Mouse (Mus musculus): ENCODE measurements at regions not wholly inside any gene's neighbourhood (a gene's known extent, or its start where the extent isn't known, plus 50 kb on each side); places are given as distances from the start of the nearest gene placed in this dataset.

- WGBS, result 71% methylated on average over 2 of the region's 2 CpGs
- no peak for ATAC-seq (ENCODE audit: insufficient read depth, low FRiP score)
- no peak overlapping the region for H3K27ac ChIP-seq (ENCODE audit: low read length)
- H3K9me3 ChIP-seq (replicated peaks; ENCODE audit: control insufficient read depth, low read length), result no peaks in the 10 kb centered on the region
- H3K36me3 ChIP-seq (ENCODE audit: control insufficient read depth, insufficient read depth, low read length), result no peaks in the 10 kb centered on the region
- H3K27me3 ChIP-seq (ENCODE audit: control insufficient read depth, insufficient read depth, low read length), result no peaks in the 10 kb centered on the region
- H3K4me3 ChIP-seq (replicated peaks; ENCODE audit: low read length), result no peak overlapping the region
- no peak overlapping the region for H3K9ac ChIP-seq (ENCODE audit: low read length)
- no peak overlapping the region for H3K4me2 ChIP-seq (ENCODE audit: low read depth, low read length)
- H3K4me1 ChIP-seq (ENCODE audit: control insufficient read depth, insufficient read depth, low read length), result no peaks in the 10 kb centered on the region
These were observed 70.5 kb upstream of the Efemp1 start for GRCm38 (mm10) chr11:28782486-28782885.

- H3K27ac ChIP-seq (ENCODE audit: low read length), result no peak overlapping the region
- no peaks in the 10 kb centered on the region for H3K27me3 ChIP-seq (ENCODE audit: control insufficient read depth, insufficient read depth, low read length)
- no peak overlapping the region for H3K9ac ChIP-seq (ENCODE audit: low read length)
- H3K4me2 ChIP-seq (ENCODE audit: low read depth, low read length), result no peak overlapping the region
- WGBS, result 78% methylated on average over 1 of the region's 1 CpGs
- no peak for ATAC-seq (ENCODE audit: insufficient read depth, low FRiP score)
- H3K4me3 ChIP-seq (replicated peaks; ENCODE audit: low read length), result no peak overlapping the region
- no peaks in the 10 kb centered on the region for H3K36me3 ChIP-seq (ENCODE audit: control insufficient read depth, insufficient read depth, low read length)
- no peaks in the 10 kb centered on the region for H3K4me1 ChIP-seq (ENCODE audit: control insufficient read depth, insufficient read depth, low read length)
- H3K9me3 ChIP-seq (replicated peaks; ENCODE audit: control insufficient read depth, low read length), result no peaks in the 10 kb centered on the region
These were observed 82.2 kb upstream of the Efemp1 start for GRCm38 (mm10) chr11:28770831-28771230.

- H3K4me3 ChIP-seq (replicated peaks; ENCODE audit: low read length), result no peak overlapping the region
- no peaks in the 10 kb centered on the region for H3K9me3 ChIP-seq (replicated peaks; ENCODE audit: control insufficient read depth, low read length)
- H3K36me3 ChIP-seq (ENCODE audit: control insufficient read depth, insufficient read depth, low read length), result no peaks in the 10 kb centered on the region
- ATAC-seq (ENCODE audit: insufficient read depth, low FRiP score), result no peak
- H3K9ac ChIP-seq (ENCODE audit: low read length), result no peak overlapping the region
- no peaks in the 10 kb centered on the region for H3K27me3 ChIP-seq (ENCODE audit: control insufficient read depth, insufficient read depth, low read length)
- no peak overlapping the region for H3K27ac ChIP-seq (ENCODE audit: low read length)
- H3K4me2 ChIP-seq (ENCODE audit: low read depth, low read length), result no peak overlapping the region
- no peaks in the 10 kb centered on the region for H3K4me1 ChIP-seq (ENCODE audit: control insufficient read depth, insufficient read depth, low read length)
These were observed 92.3 kb upstream of the Efemp1 start for GRCm38 (mm10) chr11:28760751-28761150.

GRCm38 (mm10) chr11:28734941-28735597 lies 117.9 kb upstream of the Efemp1 start:
- WGBS, result 17% methylated on average over 8 of the region's 8 CpGs
- ATAC-seq (ENCODE audit: insufficient read depth, low FRiP score), result no peak
- H3K4me3 ChIP-seq (replicated peaks; ENCODE audit: low read length), result no peak overlapping the region

GRCm38 (mm10) chr11:28734581-28734931 lies 118.4 kb upstream of the Efemp1 start:
- no peaks in the 10 kb centered on the region for H3K27me3 ChIP-seq (ENCODE audit: control insufficient read depth, insufficient read depth, low read length)
- ATAC-seq (ENCODE audit: insufficient read depth, low FRiP score), result no peak

More at GRCm38 (mm10) chr11:28734941-28735597, 117.9 kb upstream of the Efemp1 start:
- no peak overlapping the region for H3K9ac ChIP-seq (ENCODE audit: low read length)
- H3K9me3 ChIP-seq (replicated peaks; ENCODE audit: control insufficient read depth, low read length), result no peaks in the 10 kb centered on the region
- no peaks in the 10 kb centered on the region for H3K36me3 ChIP-seq (ENCODE audit: control insufficient read depth, insufficient read depth, low read length)
- 0 out of 2 replicates have a peak overlapping the region, but pooled peaks have one; percentile 12 for H3K4me2 ChIP-seq (ENCODE audit: low read depth, low read length)
- peaks cover 6% of the 10 kb centered on the region for H3K4me1 ChIP-seq (ENCODE audit: control insufficient read depth, insufficient read depth, low read length)
- no peak overlapping the region for H3K27ac ChIP-seq (ENCODE audit: low read length)
- no peaks in the 10 kb centered on the region for H3K27me3 ChIP-seq (ENCODE audit: control insufficient read depth, insufficient read depth, low read length)

GRCm38 (mm10) chr11:28733877-28734580 lies 119.0 kb upstream of the Efemp1 start:
- no peaks in the 10 kb centered on the region for H3K9me3 ChIP-seq (replicated peaks; ENCODE audit: control insufficient read depth, low read length)
- H3K27me3 ChIP-seq (ENCODE audit: control insufficient read depth, insufficient read depth, low read length), result no peaks in the 10 kb centered on the region
- peaks cover 6% of the 10 kb centered on the region for H3K4me1 ChIP-seq (ENCODE audit: control insufficient read depth, insufficient read depth, low read length)
- H3K36me3 ChIP-seq (ENCODE audit: control insufficient read depth, insufficient read depth, low read length), result no peaks in the 10 kb centered on the region
- ATAC-seq (ENCODE audit: insufficient read depth, low FRiP score), result no peak
- 55% methylated on average over 3 of the region's 3 CpGs for WGBS
- no peak overlapping the region for H3K4me3 ChIP-seq (replicated peaks; ENCODE audit: low read length)
- H3K4me2 ChIP-seq (ENCODE audit: low read depth, low read length), result no peak overlapping the region
- H3K9ac ChIP-seq (ENCODE audit: low read length), result no peak overlapping the region
- no peak overlapping the region for H3K27ac ChIP-seq (ENCODE audit: low read length)

More at GRCm38 (mm10) chr11:28734581-28734931, 118.4 kb upstream of the Efemp1 start:
- 33% methylated on average over 1 of the region's 1 CpGs for WGBS
- Histone ChIP-seq H3K9ac (ENCODE audit: low read length) (no peak overlapping the region), H3K4me3 (replicated peaks; ENCODE audit: low read length) (no peak overlapping the region), H3K9me3 (replicated peaks; ENCODE audit: control insufficient read depth, low read length) (no peaks in the 10 kb centered on the region), H3K27ac (ENCODE audit: low read length) (no peak overlapping the region), H3K4me2 (ENCODE audit: low read depth, low read length) (no peak overlapping the region), H3K36me3 (ENCODE audit: control insufficient read depth, insufficient read depth, low read length) (no peaks in the 10 kb centered on the region), H3K4me1 (ENCODE audit: control insufficient read depth, insufficient read depth, low read length) (peaks cover 6% of the 10 kb centered on the region)

GRCm38 (mm10) chr11:28730140-28730539 lies 122.9 kb upstream of the Efemp1 start:
- WGBS, result 66% methylated on average over 2 of the region's 2 CpGs
- H3K4me2 ChIP-seq (ENCODE audit: low read depth, low read length), result no peak overlapping the region
- H3K27me3 ChIP-seq (ENCODE audit: control insufficient read depth, insufficient read depth, low read length), result no peaks in the 10 kb centered on the region
- H3K36me3 ChIP-seq (ENCODE audit: control insufficient read depth, insufficient read depth, low read length), result no peaks in the 10 kb centered on the region
- no peak for ATAC-seq (ENCODE audit: insufficient read depth, low FRiP score)
- no peaks in the 10 kb centered on the region for H3K9me3 ChIP-seq (replicated peaks; ENCODE audit: control insufficient read depth, low read length)
- peaks cover 4% of the 10 kb centered on the region for H3K4me1 ChIP-seq (ENCODE audit: control insufficient read depth, insufficient read depth, low read length)
- H3K4me3 ChIP-seq (replicated peaks; ENCODE audit: low read length), result no peak overlapping the region
- no peak overlapping the region for H3K9ac ChIP-seq (ENCODE audit: low read length)
- no peak overlapping the region for H3K27ac ChIP-seq (ENCODE audit: low read length)

- Histone ChIP-seq H3K4me3 (replicated peaks; ENCODE audit: low read length) (no peak overlapping the region), H3K9ac (ENCODE audit: low read length) (no peak overlapping the region), H3K9me3 (replicated peaks; ENCODE audit: control insufficient read depth, low read length) (no peaks in the 10 kb centered on the region), H3K36me3 (ENCODE audit: control insufficient read depth, insufficient read depth, low read length) (no peaks in the 10 kb centered on the region), H3K4me2 (ENCODE audit: low read depth, low read length) (no peak overlapping the region), H3K27ac (ENCODE audit: low read length) (no peak overlapping the region), H3K27me3 (ENCODE audit: control insufficient read depth, insufficient read depth, low read length) (no peaks in the 10 kb centered on the region), H3K4me1 (ENCODE audit: control insufficient read depth, insufficient read depth, low read length) (no peaks in the 10 kb centered on the region)
- ATAC-seq (ENCODE audit: insufficient read depth, low FRiP score), result no peak
- WGBS, result 59% methylated on average over 3 of the region's 3 CpGs
These were observed 125.4 kb upstream of the Ccdc85a start for GRCm38 (mm10) chr11:28709511-28709910.

GRCm38 (mm10) chr11:28708431-28708830 lies 124.3 kb upstream of the Ccdc85a start:
- H3K9me3 ChIP-seq (replicated peaks; ENCODE audit: control insufficient read depth, low read length), result no peaks in the 10 kb centered on the region
- H3K4me2 ChIP-seq (ENCODE audit: low read depth, low read length), result no peak overlapping the region
- no peaks in the 10 kb centered on the region for H3K36me3 ChIP-seq (ENCODE audit: control insufficient read depth, insufficient read depth, low read length)
- H3K9ac ChIP-seq (ENCODE audit: low read length), result no peak overlapping the region
- no peaks in the 10 kb centered on the region for H3K27me3 ChIP-seq (ENCODE audit: control insufficient read depth, insufficient read depth, low read length)
- H3K27ac ChIP-seq (ENCODE audit: low read length), result no peak overlapping the region
- H3K4me3 ChIP-seq (replicated peaks; ENCODE audit: low read length), result no peak overlapping the region
- no peak for ATAC-seq (ENCODE audit: insufficient read depth, low FRiP score)
- WGBS, result 87% methylated on average over 6 of the region's 6 CpGs
- H3K4me1 ChIP-seq (ENCODE audit: control insufficient read depth, insufficient read depth, low read length), result no peaks in the 10 kb centered on the region

Data from stomach, embryonic 16.5 days (tissue).